Comparison of ENCODE assay signal across 31 mouse cellular contexts in genomic region chr6:114144447-114145105, GRCm38 (mm10). TPM values are rescaled to one million over a fixed set of nuclear protein-coding genes. Genes with fewer than 3 reads are reported as not detected.
DNase-seq lines count a peak whose midpoint lies in the region; ATAC-seq and TF ChIP-seq lines count a peak whose summit lies in the region.
"Had no signal": no experiment of that assay in that cellular context is flagged by ENCODE, and none has a peak within 500 bp of the region (broad histone marks: within the 10 kb centered on the region; RNA-seq: fewer than 3 reads in every experiment).

No protein-coding gene starts in this region.

- no peak overlapping the region for H3K4me2 ChIP-seq in forebrain, embryonic 15.5 days (replicated peaks)
- no peak overlapping the region for H3K4me2 ChIP-seq in forebrain, embryonic 12.5 days
- no peak overlapping the region for H3K4me2 ChIP-seq in neural tube, embryonic 14.5 days (ENCODE audit: low read depth, low read length)
- H3K4me2 ChIP-seq in neural tube, embryonic 15.5 days = no peak overlapping the region
- no peak overlapping the region for H3K4me2 ChIP-seq in liver, postnatal 0 days (ENCODE audit: low read depth, low read length)
- H3K4me2 ChIP-seq: embryonic facial prominence, embryonic 15.5 days; heart, embryonic 11.5 days; kidney, embryonic 15.5 days; limb, embryonic 15.5 days; liver, embryonic 13.5 days had no signal

- WGBS in forebrain, embryonic 15.5 days = 26% methylated on average over 6 of the region's 6 CpGs
- 51% methylated on average over 6 of the region's 6 CpGs for WGBS in forebrain, embryonic 12.5 days
- 72% methylated on average over 6 of the region's 6 CpGs for WGBS in neural tube, embryonic 14.5 days
- 69% methylated on average over 6 of the region's 6 CpGs for WGBS in neural tube, embryonic 15.5 days
- WGBS in liver, postnatal 0 days (ENCODE audit: insufficient replicate concordance) = 64% methylated on average over 6 of the region's 6 CpGs

- H3K9ac ChIP-seq in forebrain, embryonic 15.5 days (replicated peaks) = no peak overlapping the region
- no peak overlapping the region for H3K9ac ChIP-seq in forebrain, embryonic 12.5 days
- no peak overlapping the region for H3K9ac ChIP-seq in neural tube, embryonic 14.5 days (replicated peaks; ENCODE audit: low read depth, low read length)
- no peak overlapping the region for H3K9ac ChIP-seq in neural tube, embryonic 15.5 days (replicated peaks)
- no peak overlapping the region for H3K9ac ChIP-seq in liver, postnatal 0 days (replicated peaks)
- H3K9ac ChIP-seq: embryonic facial prominence, embryonic 15.5 days; kidney, embryonic 15.5 days; limb, embryonic 15.5 days; liver, embryonic 13.5 days had no signal

- no peak for DNase-seq in layer of hippocampus, adult 2 months (ENCODE audit: low spot score in 2 of 2)
- DNase-seq in layer of hippocampus, adult 11-12 months (ENCODE audit: low spot score) = no peak
- DNase-seq in neural tube, embryonic 10.5 days (ENCODE audit: extremely low spot score, low spot score) = no peak
- no peak for DNase-seq in liver, postnatal 0 days
- DNase-seq: adrenal gland, postnatal 14 days; cerebellum, adult 2 months; cerebellum, postnatal 25 days; gastrocnemius, postnatal 25 days; heart, adult 18-20 months; heart, postnatal 36 days; kidney, adult 18-20 months; kidney, postnatal 25 days; liver, embryonic 13.5 days; lung, adult 2 months; lung, postnatal 10 days; thymus, adult 2 months; thymus, postnatal 36 days had no signal

- no peaks in the 10 kb centered on the region for H3K36me3 ChIP-seq in forebrain, embryonic 15.5 days
- no peaks in the 10 kb centered on the region for H3K36me3 ChIP-seq in forebrain, embryonic 12.5 days (replicated peaks)
- no peaks in the 10 kb centered on the region for H3K36me3 ChIP-seq in neural tube, embryonic 14.5 days (ENCODE audit: control insufficient read depth, insufficient read depth, low read length)
- H3K36me3 ChIP-seq in neural tube, embryonic 15.5 days = 0 out of 2 replicates have a peak, but pooled peaks cover 3% of the 10 kb centered on the region
- H3K36me3 ChIP-seq in liver, postnatal 0 days (replicated peaks; ENCODE audit: insufficient read depth, low read length) = no peaks in the 10 kb centered on the region
- H3K36me3 ChIP-seq: embryonic facial prominence, embryonic 10.5 days; embryonic facial prominence, embryonic 15.5 days; kidney, embryonic 15.5 days; limb, embryonic 10.5 days; limb, embryonic 15.5 days; liver, embryonic 13.5 days had no signal

- no peak overlapping the region for H3K4me3 ChIP-seq in forebrain, embryonic 15.5 days
- H3K4me3 ChIP-seq in forebrain, embryonic 12.5 days (replicated peaks) = no peak overlapping the region
- H3K4me3 ChIP-seq in layer of hippocampus, adult 2 months = no peak overlapping the region
- no peak overlapping the region for H3K4me3 ChIP-seq in neural tube, embryonic 14.5 days (ENCODE audit: low read depth, low read length)
- no peak overlapping the region for H3K4me3 ChIP-seq in neural tube, embryonic 15.5 days (replicated peaks)
- no peak overlapping the region for H3K4me3 ChIP-seq in liver, postnatal 0 days (ENCODE audit: low read depth, low read length)
- H3K4me3 ChIP-seq: embryonic facial prominence, embryonic 10.5 days; embryonic facial prominence, embryonic 15.5 days; kidney, embryonic 15.5 days; limb, embryonic 10.5 days; limb, embryonic 15.5 days; liver, embryonic 13.5 days had no signal

- no peaks in the 10 kb centered on the region for H3K27me3 ChIP-seq in forebrain, embryonic 15.5 days
- no peaks in the 10 kb centered on the region for H3K27me3 ChIP-seq in forebrain, embryonic 12.5 days
- no peaks in the 10 kb centered on the region for H3K27me3 ChIP-seq in neural tube, embryonic 14.5 days (ENCODE audit: control insufficient read depth, insufficient read depth, low read length)
- H3K27me3 ChIP-seq in neural tube, embryonic 15.5 days (replicated peaks) = no peaks in the 10 kb centered on the region; the same call in 1 of the 2 replicates
- H3K27me3 ChIP-seq in liver, postnatal 0 days (ENCODE audit: insufficient read depth, low read length) = no peaks in the 10 kb centered on the region
- H3K27me3 ChIP-seq: embryonic facial prominence, embryonic 15.5 days; limb, embryonic 15.5 days; liver, embryonic 13.5 days had no signal

- peaks cover 17% of the 10 kb centered on the region for H3K4me1 ChIP-seq in forebrain, embryonic 15.5 days
- peaks cover 15% of the 10 kb centered on the region for H3K4me1 ChIP-seq in forebrain, embryonic 12.5 days
- H3K4me1 ChIP-seq in neural tube, embryonic 14.5 days (ENCODE audit: control insufficient read depth, insufficient read depth, low read length) = 0 out of 2 replicates have a peak, but pooled peaks cover 3% of the 10 kb centered on the region
- 0 out of 2 replicates have a peak, but pooled peaks cover 19% of the 10 kb centered on the region for H3K4me1 ChIP-seq in neural tube, embryonic 15.5 days
- H3K4me1 ChIP-seq in liver, postnatal 0 days (ENCODE audit: insufficient read depth) = no peaks in the 10 kb centered on the region
- H3K4me1 ChIP-seq: embryonic facial prominence, embryonic 10.5 days; embryonic facial prominence, embryonic 15.5 days; kidney, embryonic 15.5 days; limb, embryonic 10.5 days; limb, embryonic 15.5 days had no signal

- ATAC-seq in forebrain, embryonic 15.5 days (replicated peaks) = peak; percentile 52
- ATAC-seq in forebrain, embryonic 12.5 days (ENCODE audit: low FRiP score) = no peak
- ATAC-seq in neural tube, embryonic 14.5 days (ENCODE audit: low read depth) = no peak
- 0 out of 2 replicates have a peak, but pooled peaks have one; percentile 33 for ATAC-seq in neural tube, embryonic 15.5 days (ENCODE audit: low FRiP score)
- ATAC-seq in liver, postnatal 0 days = no peak
- ATAC-seq: CD4-positive, CD25-positive, alpha-beta regulatory T cell, adult 4 months had no signal

- TF ChIP-seq CTCF in layer of hippocampus, adult 2 months (conservative IDR thresholded peaks at IDR 0.05) = no peak
- TF ChIP-seq CTCF in liver, postnatal 0 days (IDR thresholded peaks at IDR 0.05; ENCODE audit: low read depth) = no peak

- no peak for TF ChIP-seq EP300 in liver, postnatal 0 days (IDR thresholded peaks at IDR 0.05; ENCODE audit: low read depth)

- peak overlapping the region; percentile 47; the same call in 1 of the 2 replicates for H3K27ac ChIP-seq in forebrain, embryonic 15.5 days (replicated peaks)
- H3K27ac ChIP-seq in forebrain, embryonic 12.5 days = no peak overlapping the region
- peak overlapping the region; percentile 60 for H3K27ac ChIP-seq in layer of hippocampus, adult 2 months
- H3K27ac ChIP-seq in neural tube, embryonic 14.5 days (ENCODE audit: low read depth, low read length) = peak overlapping the region; percentile 16; the same call in 1 of the 2 replicates
- H3K27ac ChIP-seq in neural tube, embryonic 15.5 days (replicated peaks) = no peak overlapping the region
- no peak overlapping the region for H3K27ac ChIP-seq in liver, postnatal 0 days (ENCODE audit: low read depth)
- H3K27ac ChIP-seq: embryonic facial prominence, embryonic 10.5 days; embryonic facial prominence, embryonic 15.5 days; kidney, embryonic 15.5 days; limb, embryonic 10.5 days; limb, embryonic 15.5 days; liver, embryonic 13.5 days; macrophage had no signal

- H3K9me3 ChIP-seq in forebrain, embryonic 15.5 days = no peaks in the 10 kb centered on the region
- H3K9me3 ChIP-seq in forebrain, embryonic 12.5 days = no peaks in the 10 kb centered on the region
- no peaks in the 10 kb centered on the region for H3K9me3 ChIP-seq in neural tube, embryonic 14.5 days (ENCODE audit: control insufficient read depth, low read length)
- no peaks in the 10 kb centered on the region for H3K9me3 ChIP-seq in neural tube, embryonic 15.5 days (replicated peaks)
- no peaks in the 10 kb centered on the region for H3K9me3 ChIP-seq in liver, postnatal 0 days (ENCODE audit: low read length)
- H3K9me3 ChIP-seq: embryonic facial prominence, embryonic 10.5 days; embryonic facial prominence, embryonic 15.5 days; kidney, embryonic 15.5 days; limb, embryonic 10.5 days; limb, embryonic 15.5 days; liver, embryonic 13.5 days had no signal

RNA-seq across cellular contexts. Expression of gene Slc6a11, which starts 13.5 kb away (rescaled TPM):
- 10.7 and 16.4 TPM in 2 replicates for polyA plus RNA-seq in forebrain, embryonic 15.5 days (2015; fragmentation: Nextera tagmentation; extraction: Ambion mirVana)
- polyA plus RNA-seq in forebrain, embryonic 12.5 days (2016; fragmentation: Nextera tagmentation; extraction: Ambion mirVana) = 1.2 and 1.9 TPM in 2 replicates
- 10 to 100 TPM; 86.7 to 88.2 TPM for total RNA-seq in layer of hippocampus, adult 2 months (2021)
- 54.1 and 80.8 TPM in 2 replicates for polyA plus RNA-seq in neural tube, embryonic 14.5 days (2014; fragmentation: Nextera tagmentation; extraction: Ambion mirVana)
- 104 and 111 TPM in 2 replicates for polyA plus RNA-seq in neural tube, embryonic 15.5 days (2015; fragmentation: Nextera tagmentation; extraction: Ambion mirVana)
- polyA plus RNA-seq in liver, postnatal 0 days (2015; fragmentation: Nextera tagmentation; extraction: Ambion mirVana) = 0.04 and 0.05 TPM in 2 replicates
- total RNA-seq: heart, adult 18-20 months; heart, postnatal 36 days; megakaryocyte-erythroid progenitor cell, adult 5-6 weeks had no signal
- polyA plus RNA-seq: CD4-positive, CD25-positive, alpha-beta regulatory T cell, adult 4 months; heart, embryonic 11.5 days; heart, embryonic 16.5 days; limb, embryonic 10.5 days; lung, adult 2 months; macrophage had no signal

Comparison
In these comparisons a context has a peak if more than half of its experiments do, and no peak if none do; other contexts are left out.
1. ATAC-seq: peak in forebrain, embryonic 15.5 days (single experiment) and neural tube, embryonic 15.5 days (single experiment); none in forebrain, embryonic 12.5 days (single experiment), neural tube, embryonic 14.5 days (single experiment) and liver, postnatal 0 days (single experiment).
2. H3K27ac ChIP-seq: peak in forebrain, embryonic 15.5 days (single experiment), layer of hippocampus, adult 2 months (single experiment) and neural tube, embryonic 14.5 days (single experiment); none in forebrain, embryonic 12.5 days (single experiment), neural tube, embryonic 15.5 days (single experiment) and liver, postnatal 0 days (single experiment).